Mouse (Mus musculus) heart, postnatal 0 days (tissue): ENCODE measurements at regions not wholly inside any gene's neighbourhood (a gene's known extent, or its start where the extent isn't known, plus 50 kb on each side); places are given as distances from the start of the nearest gene placed in this dataset.
A peak's percentile ranks its signal among the peaks of the same experiment; 100 is the strongest.

Experiments used
- ATAC-seq: fragments of 200-750 bp; cut with Nextera tagmentation; 2 replicates; pipeline ENCODE4 v1.8.0; 2017; ENCODE audit warnings: low read depth, moderate number of reproducible peaks, moderate library complexity; ENCODE audit not compliant: insufficient read depth
- DNase-seq: peaks from one replicate; pipeline ENCODE4 v3.0.0-alpha.2; 2016; ENCODE audit warnings: low spot score
- H3K27ac ChIP-seq: fragments of 300-500 bp; sonication (generic); 2 replicates; pipeline ENCODE4 v1.5.1; 2014; ENCODE audit warnings: low read depth, mild to moderate bottlenecking
- H3K27me3 ChIP-seq: fragments of 300-500 bp; sonication (generic); 2 replicates; pipeline ENCODE4 v1.6.1; 2014; ENCODE audit warnings: low read length, mixed read lengths; ENCODE audit not compliant: control insufficient read depth, insufficient read depth
- H3K36me3 ChIP-seq: fragments of 300-500 bp; sonication (generic); replicated peaks from 2 replicates; pipeline ENCODE4 v1.6.1; 2014; ENCODE audit warnings: low read length, mixed read lengths; ENCODE audit not compliant: control insufficient read depth, insufficient read depth
- H3K4me1 ChIP-seq: fragments of 300-500 bp; sonication (generic); 2 replicates; pipeline ENCODE4 v1.6.1; 2014; ENCODE audit warnings: antibody characterized with exemption; ENCODE audit not compliant: control insufficient read depth, insufficient read depth
- H3K4me2 ChIP-seq: fragments of 300-500 bp; sonication (generic); 2 replicates; pipeline ENCODE4 v1.6.1; 2014; ENCODE audit warnings: low read depth, mild to moderate bottlenecking, low read length, moderate library complexity
- H3K4me3 ChIP-seq: fragments of 300-500 bp; sonication (generic); 2 replicates; pipeline ENCODE4 v1.5.1; 2014; ENCODE audit warnings: low read depth, low read length
- H3K9ac ChIP-seq: fragments of 300-500 bp; sonication (generic); replicated peaks from 2 replicates; pipeline ENCODE4 v1.6.1; 2014; ENCODE audit warnings: low read depth, low read length, mixed read lengths
- H3K9me3 ChIP-seq: fragments of 300-500 bp; sonication (generic); replicated peaks from 2 replicates; pipeline ENCODE4 v1.6.1; 2016; ENCODE audit warnings: low read length; ENCODE audit not compliant: control insufficient read depth
- CTCF ChIP-seq: IDR thresholded peaks from 2 replicates; pipeline ENCODE4 v1.5.1; 2016; ENCODE audit warnings: antibody characterized with exemption, control low read depth, low read depth
- EP300 ChIP-seq: IDR thresholded peaks from 2 replicates; pipeline ENCODE4 v1.6.1; 2016; ENCODE audit warnings: antibody characterized with exemption, low read depth
- WGBS: fragments of 180-500 bp; shearing (Covaris S2); extraction: QIAGEN DNeasy Blood & Tissue Kit; methylation state at CpG from one replicate; pipeline ENCODE4 v1.1.7; 2014; 5-methylcytosine and 5-hydroxymethylcytosine counted together

GRCm38 (mm10) chr6:126588761-126589160, 53.5 kb upstream of the Kcna5 start:
- 92% methylated on average over 5 of the region's 5 CpGs for WGBS
- H3K4me1 ChIP-seq = no peaks in the 10 kb centered on the region
- H3K36me3 ChIP-seq = no peaks in the 10 kb centered on the region
- H3K4me3 ChIP-seq = no peak overlapping the region
- H3K9ac ChIP-seq = no peak overlapping the region
- no peaks in the 10 kb centered on the region for H3K27me3 ChIP-seq
- TF ChIP-seq CTCF (no peak), EP300 (no peak)
- H3K27ac ChIP-seq = no peak overlapping the region
- H3K4me2 ChIP-seq = no peak overlapping the region
- ATAC-seq = no peak
- H3K9me3 ChIP-seq = no peaks in the 10 kb centered on the region
- DNase-seq = no peak

- Histone ChIP-seq H3K4me3 (no peak overlapping the region), H3K36me3 (no peaks in the 10 kb centered on the region), H3K4me1 (no peaks in the 10 kb centered on the region), H3K9ac (no peak overlapping the region), H3K27me3 (no peaks in the 10 kb centered on the region), H3K9me3 (no peaks in the 10 kb centered on the region), H3K27ac (no peak overlapping the region), H3K4me2 (no peak overlapping the region)
- WGBS = 83% methylated on average over 1 of the region's 1 CpGs
- no peak for DNase-seq
- no peak for ATAC-seq
- TF ChIP-seq EP300 = no peak
- TF ChIP-seq CTCF = no peak
Measured at GRCm38 (mm10) chr6:126587476-126587875, 52.3 kb upstream of the Kcna5 start.

- peak; percentile 58; the same call in 1 of the 2 replicates for ATAC-seq
- Histone ChIP-seq H3K9ac (no peak overlapping the region), H3K36me3 (no peaks in the 10 kb centered on the region), H3K4me3 (no peak overlapping the region), H3K27ac (no peak overlapping the region), H3K9me3 (no peaks in the 10 kb centered on the region), H3K4me1 (no peaks in the 10 kb centered on the region), H3K27me3 (no peaks in the 10 kb centered on the region), H3K4me2 (no peak overlapping the region)
- no peak for TF ChIP-seq CTCF
- TF ChIP-seq EP300 = no peak
- WGBS = 27% methylated on average over 7 of the region's 7 CpGs
- DNase-seq = peak; percentile 6
Measured at GRCm38 (mm10) chr6:126585813-126586212, 50.6 kb upstream of the Kcna5 start.
